18 mouse cellular contexts compared by ENCODE assay signal in genomic region chr1:132433349-132433748, GRCm38 (mm10). TPM values are rescaled to one million over a fixed set of nuclear protein-coding genes. Genes with fewer than 3 reads are reported as not detected.
DNase-seq lines count a peak whose midpoint lies in the region; ATAC-seq and TF ChIP-seq lines count a peak whose summit lies in the region.
"Had no signal": no experiment of that assay in that cellular context is flagged by ENCODE, and none has a peak within 500 bp of the region (broad histone marks: within the 10 kb centered on the region; RNA-seq: fewer than 3 reads in every experiment).

No protein-coding gene starts in this region.

- ATAC-seq in stomach, postnatal 0 days (ENCODE audit: low FRiP score, low TSS enrichment), result no peak
- ATAC-seq: forebrain, embryonic 15.5 days; intestine, postnatal 0 days; lung, postnatal 0 days had no signal

- no peak overlapping the region for H3K4me2 ChIP-seq in stomach, postnatal 0 days (replicated peaks; ENCODE audit: low read depth)
- H3K4me2 ChIP-seq: embryonic facial prominence, embryonic 12.5 days; forebrain, embryonic 15.5 days; heart, embryonic 11.5 days; hindbrain, embryonic 15.5 days; neural tube, embryonic 13.5 days had no signal

- H3K27me3 ChIP-seq in stomach, postnatal 0 days (ENCODE audit: control insufficient read depth, insufficient read depth, low read length), result no peaks in the 10 kb centered on the region
- H3K27me3 ChIP-seq: embryonic facial prominence, embryonic 12.5 days; forebrain, embryonic 15.5 days; hindbrain, embryonic 15.5 days; neural tube, embryonic 13.5 days had no signal

- intact Hi-C loops in left cerebral cortex, postnatal 4 days (cut with DNase I), result no loop called here

- no peak for TF ChIP-seq CTCF in stomach, postnatal 0 days (IDR thresholded peaks at IDR 0.05; ENCODE audit: low read depth)

- H3K36me3 ChIP-seq in stomach, postnatal 0 days (ENCODE audit: control insufficient read depth, insufficient read depth, low read length), result peaks cover 4% of the 10 kb centered on the region; the same call in 1 of the 2 replicates

- no peaks in the 10 kb centered on the region for H3K4me1 ChIP-seq in stomach, postnatal 0 days (replicated peaks; ENCODE audit: control insufficient read depth, insufficient read depth)

- peak; percentile 50 for DNase-seq in gastrocnemius, adult 18-20 months (ENCODE audit: low spot score)
- DNase-seq in gastrocnemius, postnatal 4 days (ENCODE audit: low spot score in 2 of 2), result no peak
- DNase-seq in left cerebral cortex, postnatal 4 days, result peak; percentile 75
- no peak for DNase-seq in left cerebral cortex, adult 8-10 months (ENCODE audit: low spot score in 2 of 2)
- DNase-seq in MN1 (ENCODE audit: low spot score), result peak; percentile 19
- DNase-seq in gastrocnemius, postnatal 10 days, result peak; percentile 23
- no peak for DNase-seq in stomach, postnatal 0 days (ENCODE audit: low spot score)
- DNase-seq: adrenal gland, postnatal 25 days; cerebellum, adult 2 months; liver had no signal

- H3K9me3 ChIP-seq in stomach, postnatal 0 days (ENCODE audit: control insufficient read depth, low read length), result no peaks in the 10 kb centered on the region
- H3K9me3 ChIP-seq: embryonic facial prominence, embryonic 12.5 days; forebrain, embryonic 15.5 days; hindbrain, embryonic 15.5 days; neural tube, embryonic 13.5 days had no signal

- WGBS in stomach, postnatal 0 days, result 46% methylated on average over 5 of the region's 5 CpGs

- H3K4me3 ChIP-seq in stomach, postnatal 0 days (ENCODE audit: low read depth, low read length), result no peak overlapping the region
- H3K4me3 ChIP-seq: embryonic facial prominence, embryonic 12.5 days; erythroblast, embryonic 14.5 days; forebrain, embryonic 15.5 days; hindbrain, embryonic 15.5 days; neural tube, embryonic 13.5 days had no signal

- H3K27ac ChIP-seq in stomach, postnatal 0 days (replicated peaks), result no peak overlapping the region
- H3K27ac ChIP-seq: embryonic facial prominence, embryonic 12.5 days; forebrain, embryonic 15.5 days; hindbrain, embryonic 15.5 days had no signal

- TF ChIP-seq EP300 in stomach, postnatal 0 days (optimal IDR thresholded peaks at IDR 0.05), result no peak

- no peak overlapping the region for H3K9ac ChIP-seq in stomach, postnatal 0 days (ENCODE audit: low read length)
- H3K9ac ChIP-seq: embryonic facial prominence, embryonic 12.5 days; forebrain, embryonic 15.5 days; hindbrain, embryonic 15.5 days; neural tube, embryonic 13.5 days had no signal

RNA-seq across cellular contexts. Expression of gene Dstyk, which starts 16.0 kb away (rescaled TPM):
- 1 to 10 TPM; 9.6 to 9.9 TPM for total RNA-seq in gastrocnemius, adult 18-20 months (2021)
- total RNA-seq in gastrocnemius, postnatal 4 days (2021), result 10 to 100 TPM; 20.9 to 22.0 TPM
- total RNA-seq in left cerebral cortex, postnatal 4 days (2021), result 10 to 100 TPM; 22.0 to 23.9 TPM
- total RNA-seq in left cerebral cortex, adult 8-10 months (2022), result 10 to 100 TPM; 40.9 to 51.7 (median 42.4) TPM
- total RNA-seq in gastrocnemius, postnatal 10 days (2021), result 10 to 100 TPM; 16.1 to 16.8 TPM
- polyA plus RNA-seq in stomach, postnatal 0 days (2015; fragmentation: Nextera tagmentation; extraction: Ambion mirVana), result 5.2 and 5.5 TPM in 2 replicates

RNA-seq across cellular contexts. Expression of gene Tmcc2, which starts 42.3 kb away (rescaled TPM):
- 10 to 100 TPM; 36.8 to 41.5 TPM for total RNA-seq in gastrocnemius, adult 18-20 months (2021)
- total RNA-seq in gastrocnemius, postnatal 4 days (2021), result 10 to 100 TPM; 27.0 to 29.6 TPM
- total RNA-seq in left cerebral cortex, postnatal 4 days (2021), result 100 to 1,000 TPM; 128 to 133 TPM
- total RNA-seq in left cerebral cortex, adult 8-10 months (2022), result 100 to 1,000 TPM; 182 to 205 (median 192) TPM
- total RNA-seq in gastrocnemius, postnatal 10 days (2021), result 10 to 100 TPM; 24.8 to 30.7 TPM
- 2.4 and 2.6 TPM in 2 replicates for polyA plus RNA-seq in stomach, postnatal 0 days (2015; fragmentation: Nextera tagmentation; extraction: Ambion mirVana)

RNA-seq across cellular contexts. Expression of gene Rbbp5, which starts 43.8 kb away (rescaled TPM):
- total RNA-seq in gastrocnemius, adult 18-20 months (2021), result 10 to 100 TPM; 16.9 to 20.3 TPM
- total RNA-seq in gastrocnemius, postnatal 4 days (2021), result 10 to 100 TPM; 24.8 to 25.0 TPM
- total RNA-seq in left cerebral cortex, postnatal 4 days (2021), result 10 to 100 TPM; 37.9 to 39.0 TPM
- total RNA-seq in left cerebral cortex, adult 8-10 months (2022), result 10 to 100 TPM; 52.3 to 63.4 (median 58.7) TPM
- 10 to 100 TPM; 19.6 to 20.3 TPM for total RNA-seq in gastrocnemius, postnatal 10 days (2021)
- polyA plus RNA-seq in stomach, postnatal 0 days (2015; fragmentation: Nextera tagmentation; extraction: Ambion mirVana), result 13.8 and 13.9 TPM in 2 replicates

Comparison
In these comparisons a context has a peak if more than half of its experiments do, and no peak if none do; other contexts are left out.
1. DNase-seq: peak in gastrocnemius, adult 18-20 months (single experiment), left cerebral cortex, postnatal 4 days (single experiment), MN1 (single experiment) and gastrocnemius, postnatal 10 days (single experiment); none in gastrocnemius, postnatal 4 days (0 of 2), left cerebral cortex, adult 8-10 months (0 of 2) and stomach, postnatal 0 days (single experiment).